In genomic region chr2:43841644-43842043, GRCm38 (mm10) we compare ENCODE assay signal across 12 mouse cellular contexts.
DNase-seq lines count a peak whose midpoint lies in the region; ATAC-seq and TF ChIP-seq lines count a peak whose summit lies in the region.
"Had no signal": no experiment of that assay in that cellular context is flagged by ENCODE, and none has a peak within 500 bp of the region (broad histone marks: within the 10 kb centered on the region; RNA-seq: fewer than 3 reads in every experiment).

No protein-coding gene starts in this region.

- H3K4me3 ChIP-seq in forebrain, embryonic 14.5 days (ENCODE audit: low read depth, low read length): no peak overlapping the region
- H3K4me3 ChIP-seq in forebrain, embryonic 12.5 days (replicated peaks): no peak overlapping the region
- no peak overlapping the region for H3K4me3 ChIP-seq in liver, adult 2 months (ENCODE audit: insufficient read depth, low read depth, low read length)
- H3K4me3 ChIP-seq in liver, embryonic 11.5 days (ENCODE audit: low read depth, low read length): no peak overlapping the region
- H3K4me3 ChIP-seq: embryonic facial prominence, embryonic 13.5 days; stomach, embryonic 15.5 days had no signal

- no peaks in the 10 kb centered on the region for H3K27me3 ChIP-seq in forebrain, embryonic 14.5 days (replicated peaks; ENCODE audit: control insufficient read depth, insufficient read depth, low read length)
- H3K27me3 ChIP-seq in forebrain, embryonic 12.5 days: no peaks in the 10 kb centered on the region
- no peaks in the 10 kb centered on the region for H3K27me3 ChIP-seq in liver, adult 2 months (ENCODE audit: control insufficient read depth, insufficient read depth, low read length)
- no peaks in the 10 kb centered on the region for H3K27me3 ChIP-seq in liver, embryonic 11.5 days (replicated peaks; ENCODE audit: control insufficient read depth, insufficient read depth, low read length)
- H3K27me3 ChIP-seq: embryonic facial prominence, embryonic 13.5 days; stomach, embryonic 15.5 days had no signal

- no peak for TF ChIP-seq CTCF in liver, adult 2 months (IDR thresholded peaks at IDR 0.05; ENCODE audit: low read depth, low read length)

- no peaks in the 10 kb centered on the region for H3K79me2 ChIP-seq in liver, adult 2 months (ENCODE audit: control insufficient read depth, insufficient read depth, low read length)

- H3K4me1 ChIP-seq in forebrain, embryonic 14.5 days (ENCODE audit: control insufficient read depth, insufficient read depth, low read length): no peaks in the 10 kb centered on the region
- H3K4me1 ChIP-seq in forebrain, embryonic 12.5 days: no peaks in the 10 kb centered on the region
- H3K4me1 ChIP-seq in liver, adult 2 months (ENCODE audit: control insufficient read depth, insufficient read depth, low read length): no peaks in the 10 kb centered on the region; the same call in 1 of the 2 replicates
- no peaks in the 10 kb centered on the region for H3K4me1 ChIP-seq in liver, embryonic 11.5 days (replicated peaks; ENCODE audit: control insufficient read depth, insufficient read depth, low read length)
- H3K4me1 ChIP-seq: embryonic facial prominence, embryonic 13.5 days; stomach, embryonic 15.5 days had no signal

- no peak for ATAC-seq in forebrain, embryonic 14.5 days
- no peak for ATAC-seq in forebrain, embryonic 12.5 days (ENCODE audit: low FRiP score)
- ATAC-seq in liver, embryonic 11.5 days (replicated peaks; ENCODE audit: low FRiP score): no peak
- ATAC-seq in monocyte, adult 5-6 weeks (replicated peaks; ENCODE audit: insufficient number of reproducible peaks, low FRiP score, low TSS enrichment, poor library complexity, severe bottlenecking): no peak
- ATAC-seq: CD4-positive, CD25-positive, alpha-beta regulatory T cell, adult 4 months had no signal

- no peaks in the 10 kb centered on the region for H3K9me3 ChIP-seq in forebrain, embryonic 14.5 days (replicated peaks; ENCODE audit: control insufficient read depth, low read length)
- no peaks in the 10 kb centered on the region for H3K9me3 ChIP-seq in forebrain, embryonic 12.5 days
- no peaks in the 10 kb centered on the region for H3K9me3 ChIP-seq in liver, embryonic 11.5 days (ENCODE audit: control insufficient read depth, low read length)
- H3K9me3 ChIP-seq: embryonic facial prominence, embryonic 13.5 days; stomach, embryonic 15.5 days had no signal

- no peak overlapping the region for H3K4me2 ChIP-seq in forebrain, embryonic 14.5 days (ENCODE audit: low read length)
- no peak overlapping the region for H3K4me2 ChIP-seq in forebrain, embryonic 12.5 days
- no peak overlapping the region for H3K4me2 ChIP-seq in liver, embryonic 11.5 days
- H3K4me2 ChIP-seq: embryonic facial prominence, embryonic 13.5 days; stomach, embryonic 15.5 days had no signal

- H3K36me3 ChIP-seq in forebrain, embryonic 14.5 days (ENCODE audit: control insufficient read depth, insufficient read depth, low read length): no peaks in the 10 kb centered on the region
- no peaks in the 10 kb centered on the region for H3K36me3 ChIP-seq in forebrain, embryonic 12.5 days (replicated peaks)
- H3K36me3 ChIP-seq in liver, adult 2 months (ENCODE audit: control insufficient read depth, insufficient read depth, low read length): no peaks in the 10 kb centered on the region
- no peaks in the 10 kb centered on the region for H3K36me3 ChIP-seq in liver, embryonic 11.5 days (ENCODE audit: control insufficient read depth, insufficient read depth, low read length)
- H3K36me3 ChIP-seq: embryonic facial prominence, embryonic 13.5 days; stomach, embryonic 15.5 days had no signal

- H3K27ac ChIP-seq in forebrain, embryonic 14.5 days (ENCODE audit: low read depth, low read length): no peak overlapping the region
- no peak overlapping the region for H3K27ac ChIP-seq in forebrain, embryonic 12.5 days
- H3K27ac ChIP-seq in liver, adult 2 months (replicated peaks; ENCODE audit: insufficient read depth, low read depth, low read length): no peak overlapping the region
- H3K27ac ChIP-seq in liver, embryonic 11.5 days (ENCODE audit: low read depth, low read length): no peak overlapping the region
- H3K27ac ChIP-seq: embryonic facial prominence, embryonic 13.5 days; stomach, embryonic 15.5 days had no signal

- 70% methylated on average over 5 of the region's 5 CpGs for WGBS in forebrain, embryonic 14.5 days
- WGBS in forebrain, embryonic 12.5 days: 88% methylated on average over 5 of the region's 5 CpGs
- 65% methylated on average over 5 of the region's 5 CpGs for WGBS in liver, adult 2 months
- 84% methylated on average over 5 of the region's 5 CpGs for WGBS in liver, embryonic 11.5 days

- no peak for TF ChIP-seq POLR2A in liver, adult 2 months (IDR thresholded peaks at IDR 0.05; ENCODE audit: extremely low read depth, insufficient read depth, low read length)

- H3K9ac ChIP-seq in forebrain, embryonic 14.5 days (ENCODE audit: low read length): no peak overlapping the region
- H3K9ac ChIP-seq in forebrain, embryonic 12.5 days: no peak overlapping the region
- no peak overlapping the region for H3K9ac ChIP-seq in liver, adult 2 months (ENCODE audit: low read depth, low read length)
- H3K9ac ChIP-seq in liver, embryonic 11.5 days (ENCODE audit: low read depth, low read length): no peak overlapping the region
- H3K9ac ChIP-seq: embryonic facial prominence, embryonic 13.5 days; stomach, embryonic 15.5 days had no signal

- peak; percentile 45 for DNase-seq in forebrain, embryonic 14.5 days (ENCODE audit: low spot score)
- peak; percentile 4 for DNase-seq in liver, adult 2 months (ENCODE audit: extremely low read depth, low read depth, low spot score)
- DNase-seq in liver, embryonic 11.5 days (ENCODE audit: low spot score): no peak
- DNase-seq in layer of hippocampus, adult 18-20 months (ENCODE audit: low spot score in 2 of 2): peak; percentile 10 to 31
- peak; percentile 29 for DNase-seq in right cerebral cortex, postnatal 14 days
- no peak for DNase-seq in retina, postnatal 1 day
- DNase-seq: heart, adult 11 months had no signal

Comparison
In these comparisons a context has a peak if more than half of its experiments do, and no peak if none do; other contexts are left out.
1. DNase-seq: peak in forebrain, embryonic 14.5 days (single experiment), liver, adult 2 months (single experiment), layer of hippocampus, adult 18-20 months (2 of 2) and right cerebral cortex, postnatal 14 days (single experiment); none in liver, embryonic 11.5 days (single experiment) and retina, postnatal 1 day (single experiment).